Mouse (Mus musculus) Muller cell, postnatal 12 days (primary cell): Measurements from ENCODE around the gene C5ar2.
A peak's percentile ranks its signal among the peaks of the same experiment; 100 is the strongest.
"Not testable (repeated sequence)": the region's sequence is repeated elsewhere in the genome, so short reads cannot be mapped to it uniquely, and the experiment has no call there.

Source experiments
- DNase-seq: peaks from one replicate; pipeline ENCODE4 v3.0.0-alpha.2; 2015; ENCODE audit errors: inconsistent ontology term

The C5ar2 gene

GRCm38 (mm10) chr7:16257830-16258229 lies 13.9 kb upstream of the C5ar2 start:
- DNase-seq, result no peak

GRCm38 (mm10) chr7:16255963-16256362 lies 12.0 kb upstream of the C5ar2 start:
- DNase-seq, result not testable (repeated sequence)

GRCm38 (mm10) chr7:16254195-16254594 lies 10.2 kb upstream of the C5ar2 start:
- DNase-seq, result peak; percentile 9

GRCm38 (mm10) chr7:16250687-16251086 lies 6.7 kb upstream of the C5ar2 start:
- no peak for DNase-seq

GRCm38 (mm10) chr7:16245958-16246357 lies 2.0 kb upstream of the C5ar2 start:
- DNase-seq, result no peak

- no peak for DNase-seq
These were observed 1.8 kb downstream of the C5ar2 start for GRCm38 (mm10) chr7:16242198-16242597.

- DNase-seq, result no peak
These were observed 2.2 kb downstream of the C5ar2 start for GRCm38 (mm10) chr7:16241787-16242186.

GRCm38 (mm10) chr7:16240978-16241303 lies 3.0 kb downstream of the C5ar2 start:
- no peak for DNase-seq

GRCm38 (mm10) chr7:16240281-16240977 lies 3.5 kb downstream of the C5ar2 start:
- no peak for DNase-seq

- DNase-seq, result no peak
These were observed 4.4 kb downstream of the C5ar2 start for GRCm38 (mm10) chr7:16239554-16239997.

GRCm38 (mm10) chr7:16229869-16230268 lies 14.1 kb downstream of the C5ar2 start:
- no peak for DNase-seq

- DNase-seq, result peak; percentile 94
These were observed 22.2 kb downstream of the C5ar2 start, which contains the start of gene Dhx34 for GRCm38 (mm10) chr7:16221582-16222272. Dhx34 (minus strand) TSS chr7:16222037.

GRCm38 (mm10) chr7:16213986-16214385 lies 30.0 kb downstream of the C5ar2 start:
- no peak for DNase-seq

GRCm38 (mm10) chr7:16213196-16213595 lies 30.8 kb downstream of the C5ar2 start:
- DNase-seq, result no peak

- DNase-seq, result peak; percentile 62
These were observed 33.0 kb downstream of the C5ar2 start for GRCm38 (mm10) chr7:16210862-16211365.

GRCm38 (mm10) chr7:16208781-16209665 lies 34.9 kb downstream of the C5ar2 start:
- peak; percentile 61 for DNase-seq

GRCm38 (mm10) chr7:16207496-16207895 lies 36.5 kb downstream of the C5ar2 start:
- peak; percentile 85 for DNase-seq

- DNase-seq, result no peak
These were observed 36.9 kb downstream of the C5ar2 start for GRCm38 (mm10) chr7:16207076-16207475.

GRCm38 (mm10) chr7:16204791-16205190 lies 39.2 kb downstream of the C5ar2 start:
- no peak for DNase-seq

GRCm38 (mm10) chr7:16203505-16203903 lies 40.5 kb downstream of the C5ar2 start:
- DNase-seq, result no peak

GRCm38 (mm10) chr7:16202756-16203504 lies 41.0 kb downstream of the C5ar2 start:
- no peak for DNase-seq
